Mouse (Mus musculus) brain, embryonic 18.5 days (tissue): Measurements from ENCODE around the gene Smim8.
"Not testable (repeated sequence)": the region's sequence is repeated elsewhere in the genome, so short reads cannot be mapped to it uniquely, and the experiment has no call there.

Experiments
- DNase-seq: peaks from one replicate; pipeline ENCODE4 v3.0.0-alpha.2; 2012; ENCODE audit warnings: low read depth, low spot score

Smim8 gene

GRCm38 (mm10) chr4:34777677-34778527 is at the start of gene Smim8:
Gene Smim8, minus strand, starts transcription at chr4:34778423.
- DNase-seq: peak; percentile 76

GRCm38 (mm10) chr4:34823901-34824300 is 45.7 kb upstream of the Smim8 start:
- no peak for DNase-seq

GRCm38 (mm10) chr4:34819904-34820303 is 41.7 kb upstream of the Smim8 start:
- no peak for DNase-seq

GRCm38 (mm10) chr4:34801166-34802034 is 23.2 kb upstream of the Smim8 start:
- DNase-seq: no peak

- DNase-seq: no peak
Measured at GRCm38 (mm10) chr4:34798005-34798404, 19.8 kb upstream of the Smim8 start.

- no peak for DNase-seq
Measured at GRCm38 (mm10) chr4:34797294-34797983, 19.2 kb upstream of the Smim8 start.

- no peak for DNase-seq
Measured at GRCm38 (mm10) chr4:34796294-34796693, 18.1 kb upstream of the Smim8 start.

GRCm38 (mm10) chr4:34786476-34786875 is 8.3 kb upstream of the Smim8 start:
- DNase-seq: no peak

GRCm38 (mm10) chr4:34785646-34786045 is 7.4 kb upstream of the Smim8 start:
- DNase-seq: no peak

GRCm38 (mm10) chr4:34784865-34785264 is 6.6 kb upstream of the Smim8 start:
- no peak for DNase-seq

GRCm38 (mm10) chr4:34782730-34783129 is 4.5 kb upstream of the Smim8 start:
- DNase-seq: no peak

- no peak for DNase-seq
Measured at GRCm38 (mm10) chr4:34771652-34772371, 6.4 kb downstream of the Smim8 start.

GRCm38 (mm10) chr4:34756163-34756562 is 22.1 kb downstream of the Smim8 start, which contains the start of gene Gm136:
Gene Gm136, minus strand, starts transcription at chr4:34756263.
- DNase-seq: no peak

GRCm38 (mm10) chr4:34749236-34749635 is 29.0 kb downstream of the Smim8 start:
- DNase-seq: no peak

- DNase-seq: no peak
Measured at GRCm38 (mm10) chr4:34734461-34734860, 43.8 kb downstream of the Smim8 start.

- DNase-seq: not testable (repeated sequence)
Measured at GRCm38 (mm10) chr4:34733415-34733814, 44.8 kb downstream of the Smim8 start.

GRCm38 (mm10) chr4:34729851-34730341 is 48.3 kb downstream of the Smim8 start, which contains the start of gene Cfap206:
Gene Cfap206, minus strand, starts transcription at chr4:34730206.
- DNase-seq: no peak

- not testable (repeated sequence) for DNase-seq
Measured at GRCm38 (mm10) chr4:34725710-34726109, 52.5 kb downstream of the Smim8 start.

GRCm38 (mm10) chr4:34724306-34724705 is 53.9 kb downstream of the Smim8 start:
- no peak for DNase-seq

GRCm38 (mm10) chr4:34723186-34723585 is 55.0 kb downstream of the Smim8 start:
- DNase-seq: no peak
